Mouse (Mus musculus) c-Kit-negative CD71-positive TER-119-positive erythroid progenitor cells, embryonic 14.5 days (primary cell): Measurements from ENCODE around the gene Egfl7.
A peak's percentile ranks its signal among the peaks of the same experiment; 100 is the strongest.

ENCODE experiments used
- DNase-seq: peaks from one replicate; pipeline ENCODE4 v3.0.0-alpha.2; 2013; ENCODE audit warnings: low read depth, low spot score

Gene Egfl7

GRCm38 (mm10) chr2:26638572-26638971 is 58.8 kb downstream of the Egfl7 start:
- DNase-seq, result no peak

GRCm38 (mm10) chr2:26639083-26639482 is 59.3 kb downstream of the Egfl7 start:
- DNase-seq, result peak; percentile 44

DNA sequence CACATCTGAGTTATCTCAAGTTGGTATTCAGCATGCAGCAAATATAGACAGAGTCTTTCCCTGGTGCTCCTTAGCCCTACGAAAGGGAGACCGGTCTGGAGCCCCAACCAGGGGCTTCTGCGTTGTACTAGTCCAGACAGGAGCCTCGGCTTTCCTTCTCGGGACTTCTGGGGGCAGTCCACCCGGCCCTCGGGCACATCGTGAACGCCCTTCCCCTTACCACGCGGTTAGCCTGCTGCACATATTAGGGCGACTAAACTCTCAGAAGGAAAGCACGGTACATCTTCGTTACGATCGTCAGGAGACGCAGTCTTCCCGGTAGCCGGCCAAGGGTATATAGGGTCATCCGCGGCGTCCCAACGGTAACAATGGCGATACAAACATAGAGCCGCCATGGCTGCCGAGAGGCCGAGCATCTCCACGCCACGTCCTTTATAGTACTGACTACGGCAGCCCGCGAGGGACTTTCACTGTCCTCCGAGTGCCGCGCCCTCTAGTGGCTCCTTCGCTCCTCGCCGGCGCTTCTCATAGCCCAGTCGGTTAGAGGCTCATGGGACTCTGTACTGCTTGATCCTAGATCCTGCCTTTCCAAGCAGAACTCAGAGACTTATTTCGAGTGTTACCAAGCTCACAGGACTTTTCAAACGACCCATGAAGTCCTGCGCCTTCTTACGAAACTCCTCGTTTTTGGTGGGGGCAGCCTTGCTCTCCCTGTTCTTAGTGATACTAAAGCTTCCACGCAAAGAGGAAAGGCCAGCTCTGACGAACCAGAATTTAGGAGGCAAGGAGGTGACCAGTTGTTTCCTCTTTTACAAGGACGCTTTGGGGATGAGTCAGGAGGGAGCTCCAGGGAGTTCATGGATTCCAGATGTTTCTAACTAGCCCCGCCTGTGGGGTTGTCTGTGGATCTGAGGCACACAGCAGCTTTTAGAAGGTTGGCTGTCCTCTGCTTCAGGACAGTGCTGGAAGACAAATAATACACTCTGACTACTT is 60.3 kb downstream of the Egfl7 start:
- peak; percentile 85 for DNase-seq

DNA sequence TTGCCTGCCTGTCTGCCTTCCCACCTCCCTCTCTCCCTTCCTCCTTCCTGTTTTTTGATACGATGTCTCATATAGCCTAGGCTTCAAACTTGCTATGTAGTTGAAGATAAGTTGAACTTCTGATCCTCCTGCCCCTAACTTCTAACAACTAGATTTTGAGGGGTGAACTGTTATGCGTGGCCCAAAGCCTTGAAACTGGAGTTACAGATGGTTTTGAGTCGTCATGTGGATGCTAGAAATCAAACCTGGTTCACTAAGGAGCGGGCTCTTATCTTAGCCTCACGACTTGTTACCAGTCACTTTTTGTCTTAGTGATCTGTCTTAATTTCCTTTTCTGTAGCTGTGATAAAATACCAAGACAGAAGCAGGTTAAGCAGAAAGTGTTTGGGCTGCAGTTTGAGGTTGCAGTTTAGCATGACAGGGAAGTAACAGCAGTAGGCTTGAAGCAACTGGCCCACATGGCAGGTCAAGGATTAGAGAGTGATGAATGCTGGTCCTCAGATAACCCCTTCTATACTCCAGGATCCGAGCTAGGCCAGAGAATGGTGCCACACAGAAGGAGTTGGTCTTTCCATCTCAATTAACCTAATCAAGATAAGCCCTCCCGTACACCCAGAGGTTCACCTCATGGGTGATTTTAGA is 61.3 kb downstream of the Egfl7 start:
- DNase-seq, result no peak
